Mouse (Mus musculus) bone marrow, adult 2 months (tissue): Measurements from ENCODE around the gene Vps13d.

Experiments used
- CTCF ChIP-seq: fragments of 200-500 bp; IDR thresholded peaks from 2 replicates; pipeline ENCODE4 v1.5.1; 2011; ENCODE audit warnings: low read length, control low read depth; ENCODE audit not compliant: control insufficient read depth, insufficient read depth
- POLR2A ChIP-seq: fragments of 200-500 bp; IDR thresholded peaks from 2 replicates; pipeline ENCODE4 v1.6.1; 2011; ENCODE audit warnings: low read depth, mild to moderate bottlenecking, control low read depth, low read length, borderline replicate concordance; ENCODE audit not compliant: control insufficient read depth

GRCm38 (mm10) chr4:145011156-145011555, 183.6 kb downstream of the Vps13d start:
- no peak for TF ChIP-seq CTCF
- TF ChIP-seq POLR2A, result no peak
